ENCODE assay signal across 8 mouse cellular contexts in the genomic region with DNA sequence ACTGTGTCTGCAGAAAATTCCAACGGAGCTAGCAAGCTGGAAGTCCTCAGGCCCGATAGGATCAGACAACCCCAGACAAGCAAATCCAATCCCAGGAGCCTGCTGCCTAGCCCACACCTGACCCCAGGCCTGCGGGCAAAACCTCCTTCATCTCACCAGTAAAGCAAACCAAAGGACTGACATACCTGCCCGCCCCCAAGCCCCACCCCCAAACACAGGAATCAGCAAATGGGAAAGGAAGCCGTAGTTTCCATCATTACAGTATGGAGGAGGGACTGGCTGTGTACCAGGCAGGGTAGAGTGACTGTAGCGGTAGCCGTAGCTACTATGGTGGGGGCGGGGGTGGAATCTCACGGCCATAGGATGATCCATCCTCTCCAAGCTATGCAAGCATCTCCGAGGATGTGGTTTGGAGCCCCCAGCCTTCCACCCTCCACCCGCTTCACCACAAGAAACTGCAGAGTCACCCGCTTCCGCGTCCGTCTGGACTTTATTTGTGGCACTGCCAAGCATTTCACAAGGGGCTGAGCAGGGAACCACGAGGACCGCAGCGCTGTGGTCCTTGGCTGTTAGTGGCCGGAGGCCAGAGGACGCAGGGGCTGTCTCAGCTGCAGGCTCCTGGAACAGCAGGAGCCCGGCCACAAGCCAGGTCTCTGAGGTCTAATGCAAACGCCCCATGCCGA. TPM values are rescaled to one million over a fixed set of nuclear protein-coding genes. Genes with fewer than 3 reads are reported as not detected.
A peak's percentile ranks its signal among the peaks of the same experiment; 100 is the strongest.
DNase-seq lines count a peak whose midpoint lies in the region; ATAC-seq lines count a peak whose summit lies in the region.

No protein-coding gene starts in this region.

- peak; percentile 75 for ATAC-seq in common myeloid progenitor, adult 5-6 weeks (replicated peaks; ENCODE audit: low read depth, poor library complexity, severe bottlenecking)
- ATAC-seq in hindbrain, embryonic 14.5 days (ENCODE audit: low FRiP score): no peak
- ATAC-seq in megakaryocyte progenitor cell, adult 5-6 weeks (replicated peaks; ENCODE audit: poor library complexity): peak; percentile 67

- H3K4me1 ChIP-seq in hindbrain, embryonic 14.5 days (replicated peaks; ENCODE audit: control insufficient read depth, insufficient read depth, low read length): peaks cover 12% of the 10 kb centered on the region

- no peak overlapping the region for H3K9ac ChIP-seq in hindbrain, embryonic 14.5 days

- 19% methylated on average over 23 of the region's 23 CpGs for WGBS in hindbrain, embryonic 14.5 days

- DNase-seq in cerebellum, adult 9-10 months: peak; percentile 27
- no peak for DNase-seq in cerebellum, adult 18-20 months
- peak; percentile 97 for DNase-seq in 3T3-L1 (ENCODE audit: low read depth, low spot score)
- no peak for DNase-seq in hindbrain, embryonic 14.5 days (ENCODE audit: low spot score)
- DNase-seq in kidney, adult 18-20 months: no peak
- DNase-seq in frontal cortex, postnatal 14 days (ENCODE audit: low spot score in 2 of 2): no peak

- H3K9me3 ChIP-seq in hindbrain, embryonic 14.5 days (ENCODE audit: control insufficient read depth, low read length): no peaks in the 10 kb centered on the region

- H3K4me2 ChIP-seq in hindbrain, embryonic 14.5 days (replicated peaks): peak overlapping the region; percentile 25

- no peak overlapping the region for H3K4me3 ChIP-seq in hindbrain, embryonic 14.5 days (replicated peaks; ENCODE audit: low read length)

- no peak overlapping the region for H3K27ac ChIP-seq in hindbrain, embryonic 14.5 days

- peaks cover 5% of the 10 kb centered on the region; the same call in 1 of the 2 replicates for H3K27me3 ChIP-seq in hindbrain, embryonic 14.5 days (ENCODE audit: control insufficient read depth, insufficient read depth, low read length)

- no peaks in the 10 kb centered on the region for H3K36me3 ChIP-seq in hindbrain, embryonic 14.5 days (replicated peaks; ENCODE audit: control insufficient read depth, insufficient read depth)

RNA-seq across cellular contexts. Expression of a gene that starts 4.4 kb away (rescaled TPM):
- 9.7 and 16.9 TPM in 2 replicates for total RNA-seq in common myeloid progenitor, adult 5-6 weeks (2017)
- polyA plus RNA-seq in hindbrain, embryonic 14.5 days (2014; fragmentation: Nextera tagmentation; extraction: Ambion mirVana): 26.0 and 27.4 TPM in 2 replicates
- total RNA-seq in megakaryocyte progenitor cell, adult 5-6 weeks (2015): 50.1 and 57.3 TPM in 2 replicates
- 8.4 and 10.9 TPM in 2 replicates for total RNA-seq in megakaryocyte progenitor cell, adult 5-6 weeks (2017)

Comparison
In these comparisons a context has a peak if more than half of its experiments do, and no peak if none do; other contexts are left out.
1. DNase-seq: peak in cerebellum, adult 9-10 months (single experiment) and 3T3-L1 (single experiment); none in cerebellum, adult 18-20 months (0 of 2), hindbrain, embryonic 14.5 days (single experiment), kidney, adult 18-20 months (single experiment) and frontal cortex, postnatal 14 days (0 of 2).